Mouse (Mus musculus) bone marrow macrophage, adult 2 months (primary cell): ENCODE measurements around the gene Kdm7a.

Experiments
- CTCF ChIP-seq: IDR thresholded peaks from 2 replicates; pipeline ENCODE4 v1.5.1; 2012; ENCODE audit warnings: low read depth, mild to moderate bottlenecking, low read length, moderate library complexity
- POLR2A ChIP-seq: IDR thresholded peaks from 2 replicates; pipeline ENCODE4 v1.6.1; 2012; ENCODE audit warnings: mild to moderate bottlenecking, low read depth, low read length, borderline replicate concordance

GRCm38 (mm10) chr6:39187227-39187626, 19.4 kb downstream of the Kdm7a start:
- no peak for TF ChIP-seq POLR2A
- no peak for TF ChIP-seq CTCF
